Mouse (Mus musculus) CH12.LX (cell line): ENCODE measurements at regions not wholly inside any gene's neighbourhood (a gene's known extent, or its start where the extent isn't known, plus 50 kb on each side); places are given as distances from the start of the nearest gene placed in this dataset.

Experiments used
- DNase-seq: peaks from one replicate; pipeline ENCODE4 v3.0.0-alpha.2; 2013; ENCODE audit errors: extremely low read depth
- H3K27ac ChIP-seq: 2 replicates; pipeline ENCODE4 v1.5.1; 2012; ENCODE audit warnings: low read depth, mild to moderate bottlenecking, control low read depth, moderate library complexity; ENCODE audit not compliant: insufficient read depth
- H3K27me3 ChIP-seq: replicated peaks from 2 replicates; pipeline ENCODE3; 2012; ENCODE audit warnings: inconsistent platforms
- H3K36me3 ChIP-seq, 2 experiments: replicated peaks in 1 of 2; 2 replicates each; pipeline versions ENCODE3 to v1.6.1; 2012; ENCODE audit warnings: inconsistent platforms in 1 of 2, low read length in 1 of 2, mild to moderate bottlenecking in 1 of 2, mixed read lengths in 1 of 2, moderate library complexity in 1 of 2; ENCODE audit not compliant: control insufficient read depth in 1 of 2, insufficient read depth in 1 of 2
- H3K4me1 ChIP-seq, 2 experiments: 2 replicates each; pipeline ENCODE4 v1.6.1; 2012; ENCODE audit warnings: inconsistent platforms in 1 of 2, moderate library complexity in 1 of 2; ENCODE audit not compliant: insufficient read depth in 2 of 2, control insufficient read depth in 1 of 2
- H3K4me2 ChIP-seq: 2 replicates; pipeline ENCODE4 v1.6.1; 2012; ENCODE audit warnings: low read depth, mild to moderate bottlenecking, control low read depth; ENCODE audit not compliant: poor library complexity, insufficient read depth, severe bottlenecking
- H3K4me3 ChIP-seq, 3 experiments: fragments of 150-350 bp in 1 of 3; sonication (generic) in 1 of 3; replicated peaks in 1 of 3; 2 replicates each; pipeline versions ENCODE3 to v1.5.1; 2011 to 2012; ENCODE audit warnings: low read depth in 2 of 3, low read length in 2 of 3, mild to moderate bottlenecking in 2 of 3, moderate library complexity in 2 of 3, control low read depth in 1 of 3, improper control_type of control experiment in 1 of 3, inconsistent platforms in 1 of 3, mixed read lengths in 1 of 3; ENCODE audit not compliant: poor library complexity in 1 of 3
- H3K79me2 ChIP-seq: replicated peaks from 2 replicates; pipeline ENCODE4 v1.6.1; 2012; ENCODE audit warnings: mild to moderate bottlenecking, moderate library complexity; ENCODE audit not compliant: control insufficient read depth, poor library complexity, insufficient read depth, severe bottlenecking; ENCODE audit errors: extremely low read depth
- H3K9ac ChIP-seq: 2 replicates; pipeline ENCODE4 v1.6.1; 2012; ENCODE audit warnings: low read depth, mild to moderate bottlenecking, control low read depth, moderate library complexity; ENCODE audit not compliant: insufficient read depth
- H3K9me3 ChIP-seq: replicated peaks from 2 replicates; pipeline ENCODE3; 2012; ENCODE audit warnings: low read length, inconsistent platforms, mixed read lengths
- CHD1 ChIP-seq: IDR thresholded peaks from 2 replicates; pipeline ENCODE4 v1.6.1; 2012; ENCODE audit warnings: low read depth, low read length, improper control_type of control experiment, inconsistent platforms
- E2F4 ChIP-seq: IDR thresholded peaks from 2 replicates; pipeline ENCODE4 v1.6.1; 2011; ENCODE audit warnings: low read depth, low read length, improper control_type of control experiment; ENCODE audit not compliant: insufficient replicate concordance
- ELF1 ChIP-seq: IDR thresholded peaks from 2 replicates; pipeline ENCODE4 v1.6.1; 2014; ENCODE audit warnings: low read depth, mild to moderate bottlenecking, inconsistent platforms, low read length, improper control_type of control experiment
- EP300 ChIP-seq: IDR thresholded peaks from 2 replicates; pipeline ENCODE4 v1.6.1; 2011; ENCODE audit warnings: low read length, improper control_type of control experiment
- IRF4 ChIP-seq: IDR thresholded peaks from 2 replicates; pipeline ENCODE4 v1.6.1; 2014; ENCODE audit warnings: low read depth, mild to moderate bottlenecking, inconsistent platforms, low read length, improper control_type of control experiment
- JUN ChIP-seq: IDR thresholded peaks from 2 replicates; pipeline ENCODE4 v1.6.1; 2011; ENCODE audit warnings: low read depth, mild to moderate bottlenecking, low read length, improper control_type of control experiment, moderate library complexity; ENCODE audit not compliant: insufficient read depth
- KAT2A ChIP-seq: IDR thresholded peaks from 2 replicates; pipeline ENCODE4 v1.6.1; 2012; ENCODE audit warnings: low read length, improper control_type of control experiment, inconsistent platforms; ENCODE audit not compliant: insufficient replicate concordance
- MAFK ChIP-seq: IDR thresholded peaks from 2 replicates; pipeline ENCODE4 v1.6.1; 2011; ENCODE audit warnings: low read length, improper control_type of control experiment; ENCODE audit not compliant: insufficient replicate concordance
- MAZ ChIP-seq: IDR thresholded peaks from 2 replicates; pipeline ENCODE4 v1.6.1; 2012; ENCODE audit warnings: low read depth, mild to moderate bottlenecking, inconsistent platforms, low read length, improper control_type of control experiment, moderate library complexity
- MEF2A ChIP-seq: IDR thresholded peaks from 2 replicates; pipeline ENCODE4 v1.6.1; 2014; ENCODE audit warnings: low read depth, mild to moderate bottlenecking, inconsistent platforms, low read length, improper control_type of control experiment, borderline replicate concordance
- MXI1 ChIP-seq: IDR thresholded peaks from 2 replicates; pipeline ENCODE4 v1.6.1; 2011; ENCODE audit warnings: mild to moderate bottlenecking, low read depth, low read length, improper control_type of control experiment
- MYC ChIP-seq: IDR thresholded peaks from 2 replicates; pipeline ENCODE4 v1.6.1; 2011; ENCODE audit warnings: low read depth, mild to moderate bottlenecking, improper control_type of control experiment, low read length
- NRF1 ChIP-seq: IDR thresholded peaks from 2 replicates; pipeline ENCODE4 v1.6.1; 2014; ENCODE audit warnings: low read depth, mild to moderate bottlenecking, inconsistent platforms, low read length, improper control_type of control experiment, moderate library complexity
- PAX5 ChIP-seq: IDR thresholded peaks from 2 replicates; pipeline ENCODE4 v1.6.1; 2012; ENCODE audit warnings: low read length, inconsistent platforms, mixed read lengths
- SMC3 ChIP-seq: IDR thresholded peaks from 2 replicates; pipeline ENCODE4 v1.6.1; 2011; ENCODE audit warnings: low read depth, low read length, improper control_type of control experiment
- TCF12 ChIP-seq: IDR thresholded peaks from 2 replicates; pipeline ENCODE4 v1.6.1; 2014; ENCODE audit warnings: low read depth, mild to moderate bottlenecking, inconsistent platforms, low read length, improper control_type of control experiment
- UBTF ChIP-seq: IDR thresholded peaks from 2 replicates; pipeline ENCODE4 v1.6.1; 2012; ENCODE audit warnings: low read depth, mild to moderate bottlenecking, inconsistent platforms, low read length, improper control_type of control experiment, moderate library complexity
- USF1 ChIP-seq: IDR thresholded peaks from 2 replicates; pipeline ENCODE4 v1.6.1; 2014; ENCODE audit warnings: low read depth, mild to moderate bottlenecking, inconsistent platforms, low read length, improper control_type of control experiment
- USF2 ChIP-seq: conservative IDR thresholded peaks from 2 replicates; pipeline ENCODE4 v1.6.1; 2011; ENCODE audit warnings: low read depth, low read length, improper control_type of control experiment
- ZKSCAN1 ChIP-seq: IDR thresholded peaks from 2 replicates; pipeline ENCODE4 v1.6.1; 2012; ENCODE audit warnings: low read depth, inconsistent platforms, low read length, improper control_type of control experiment, borderline replicate concordance
- ZMIZ1 ChIP-seq: IDR thresholded peaks from 2 replicates; pipeline ENCODE4 v1.6.1; 2012; ENCODE audit warnings: low read depth, mild to moderate bottlenecking, inconsistent platforms, low read length, improper control_type of control experiment
- ZNF384 ChIP-seq: IDR thresholded peaks from 2 replicates; pipeline ENCODE4 v1.6.1; 2012; ENCODE audit warnings: low read depth, low read length, improper control_type of control experiment, inconsistent platforms
- dilution Hi-C: fragments of 300-500 bp; cut with MboI; formaldehyde crosslinking; loops from 2 replicates; pipeline ENCODE4 v1.14.3; 2020; ENCODE audit warnings: low sequenced_read_pairs; ENCODE audit not compliant: extremely low pct_unique_long_range_greater_than_20kb, extremely low pct_ligation_motif_present
- in situ Hi-C: fragments of 300-500 bp; cut with MboI; formaldehyde crosslinking; loops from 3 replicates; pipeline ENCODE4 v1.14.3; 2019; ENCODE audit warnings: low sequenced_read_pairs, low pct_ligation_motif_present, low pct_unique_long_range_greater_than_20kb, mixed read lengths

GRCm38 (mm10) chr1:157721946-157722345, 215.4 kb downstream of the Sec16b start:
- Histone ChIP-seq H3K27me3 (peaks cover 9% of the 10 kb centered on the region), H3K4me3 (no peak overlapping the region), H3K79me2 (no peaks in the 10 kb centered on the region), H3K27ac (no peak overlapping the region), H3K9me3 (no peaks in the 10 kb centered on the region), H3K9ac (no peak overlapping the region)
- DNase-seq = no peak
- dilution Hi-C loops = no loop called here
- TF ChIP-seq PAX5 (no peak), SMC3 (no peak), IRF4 (no peak), NRF1 (no peak)
- TF ChIP-seq, all 38 proteins: peak for 0
- in situ Hi-C loops = no loop called here
- no peak overlapping the region for H3K4me2 ChIP-seq
- 0 out of 4 replicates have a peak, but pooled peaks cover 0 to 2% of the 10 kb centered on the region in 2 experiments for H3K4me1 ChIP-seq
- no peaks in the 10 kb centered on the region for H3K36me3 ChIP-seq

GRCm38 (mm10) chr1:157731124-157731523, 224.6 kb downstream of the Sec16b start:
- Histone ChIP-seq H3K4me2 (no peak overlapping the region), H3K4me3 (no peak overlapping the region), H3K27ac (no peak overlapping the region), H3K27me3 (peaks cover 9% of the 10 kb centered on the region), H3K36me3 (no peaks in the 10 kb centered on the region)
- TF ChIP-seq JUN = no peak
- TF ChIP-seq CHD1 = no peak
- TF ChIP-seq TCF12 = no peak
- no peak for TF ChIP-seq USF2
- TF ChIP-seq, all 38 proteins: peak for 0
- no peak for DNase-seq
- Histone ChIP-seq H3K4me1 (0 out of 4 replicates have a peak, but pooled peaks cover 0 to under 1% of the 10 kb centered on the region in 2 experiments), H3K9me3 (no peaks in the 10 kb centered on the region), H3K9ac (no peak overlapping the region), H3K79me2 (no peaks in the 10 kb centered on the region)
- in situ Hi-C loops (loop anchor here (25.0 kb wide), 1 partner anchor 931 kb away; no protein-coding TSS in a partner anchor), dilution Hi-C loops (no loop called here)

GRCm38 (mm10) chr1:157740725-157741665, 234.5 kb downstream of the Sec16b start:
- no peak overlapping the region for H3K27ac ChIP-seq
- H3K79me2 ChIP-seq = no peaks in the 10 kb centered on the region
- peaks cover 2% of the 10 kb centered on the region for H3K9me3 ChIP-seq
- H3K4me3 ChIP-seq = no peak overlapping the region
- no peak overlapping the region for H3K4me2 ChIP-seq
- H3K9ac ChIP-seq = no peak overlapping the region
- no peaks in the 10 kb centered on the region for H3K36me3 ChIP-seq
- no peak for DNase-seq
- dilution Hi-C loops = no loop called here
- peaks cover 11% of the 10 kb centered on the region for H3K27me3 ChIP-seq
- in situ Hi-C loops = loop anchor here (25.0 kb wide), 1 partner anchor 921 kb away; no protein-coding TSS in a partner anchor
- TF ChIP-seq ZNF384 (no peak), MYC (no peak), MEF2A (no peak), EP300 (no peak), UBTF (no peak), ZKSCAN1 (no peak), SMC3 (no peak), PAX5 (no peak), E2F4 (no peak), MAFK (no peak), MXI1 (no peak), IRF4 (no peak), ZMIZ1 (no peak), MAZ (no peak), KAT2A (no peak), ELF1 (no peak), USF1 (no peak)
- no peaks in the 10 kb centered on the region for H3K4me1 ChIP-seq
